8 mouse cellular contexts compared by ENCODE assay signal in the genomic region with DNA sequence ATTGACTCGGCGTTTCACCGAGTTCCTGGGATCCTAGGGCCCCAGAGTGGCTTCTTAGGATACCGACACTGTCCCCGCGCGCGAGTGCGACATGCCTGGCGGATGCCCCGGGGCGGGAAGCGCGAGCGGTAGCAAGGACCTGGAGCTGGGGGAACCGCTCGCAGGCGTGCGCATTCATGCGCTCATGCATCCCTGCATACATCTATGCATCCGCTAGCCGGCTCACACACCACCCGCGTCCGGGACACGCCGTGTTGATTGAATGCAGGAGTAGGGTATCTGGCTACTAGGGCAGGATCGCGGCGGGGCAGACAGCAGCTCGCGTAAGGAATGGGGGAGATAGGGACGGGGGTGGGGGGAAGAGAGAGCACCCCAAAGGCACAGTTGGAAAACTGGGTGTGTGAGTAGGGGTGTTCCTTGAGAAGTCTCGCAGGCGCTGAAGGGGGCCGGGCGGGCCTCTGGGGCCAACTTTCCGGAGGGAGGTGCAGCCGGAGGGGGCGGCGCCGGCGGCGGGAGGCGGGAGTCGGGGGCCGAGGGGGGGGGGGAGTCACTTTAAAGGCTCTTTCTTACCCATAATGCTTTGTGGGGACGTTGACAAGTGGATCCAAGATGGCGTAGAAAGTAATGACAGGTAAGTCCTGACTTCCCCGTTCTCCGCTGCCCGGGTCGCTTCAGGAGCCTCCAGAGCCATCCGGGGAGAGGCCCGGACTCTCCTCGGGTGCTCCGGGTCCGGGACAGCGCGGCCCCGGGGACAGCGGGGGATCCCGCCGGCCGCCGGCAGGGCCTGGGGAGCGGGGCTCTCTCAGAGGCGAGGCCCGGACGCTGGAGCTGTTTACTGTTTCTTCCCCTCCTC. TPM values are rescaled to one million over a fixed set of nuclear protein-coding genes. Genes with fewer than 3 reads are reported as not detected.
DNase-seq lines count a peak whose midpoint lies in the region; ATAC-seq and TF ChIP-seq lines count a peak whose summit lies in the region.

Gene Helz (plus strand): TSS at position 580 of the 853 bp plus-strand sequence.

- peak within 1 kb of the TSS; percentile 96 for H3K9ac ChIP-seq in hindbrain, embryonic 13.5 days

- peak; percentile 89 for ATAC-seq in hindbrain, embryonic 13.5 days (ENCODE audit: low FRiP score)
- peak; percentile 78 for ATAC-seq in megakaryocyte, adult 5-6 weeks (ENCODE audit: poor library complexity, severe bottlenecking)

- intact Hi-C loops in left cerebral cortex, adult 2 months (cut with DNase I) = no loop called here

- H3K27ac ChIP-seq in hindbrain, embryonic 13.5 days = peak within 1 kb of the TSS; percentile 84
- peak within 1 kb of the TSS; percentile 81 for H3K27ac ChIP-seq in left cerebral cortex, adult 2 months

- peaks cover 4% of the 10 kb centered on the region; the same call in 1 of the 2 replicates for H3K27me3 ChIP-seq in hindbrain, embryonic 13.5 days

- no peak for TF ChIP-seq CTCF in left cerebral cortex, adult 2 months (IDR thresholded peaks at IDR 0.05)

- under 1% methylated on average over 60 of the region's 70 CpGs for WGBS in hindbrain, embryonic 13.5 days

- no peaks in the 10 kb centered on the region for H3K9me3 ChIP-seq in hindbrain, embryonic 13.5 days

- H3K4me2 ChIP-seq in hindbrain, embryonic 13.5 days = peak within 1 kb of the TSS; percentile 100

- H3K4me3 ChIP-seq in hindbrain, embryonic 13.5 days = peak within 1 kb of the TSS; percentile 98
- peak within 1 kb of the TSS; percentile 84 for H3K4me3 ChIP-seq in left cerebral cortex, adult 2 months

- peaks cover 20% of the 10 kb centered on the region for H3K36me3 ChIP-seq in hindbrain, embryonic 13.5 days

- DNase-seq in ZHBTc4 (ENCODE audit: low read depth, low spot score) = peak; percentile 91
- peak; percentile 63 to 68 for DNase-seq in cerebellum, postnatal 14 days
- peak; percentile 13 to 42 for DNase-seq in frontal cortex, postnatal 14 days (ENCODE audit: low spot score in 2 of 2)
- DNase-seq in left cerebral cortex, adult 2 months (ENCODE audit: extremely low spot score in 1 of 2, low spot score in 2 of 2) = peak; percentile 59 to 63
- peak; percentile 52 for DNase-seq in right cerebral cortex, adult 18-20 months
- DNase-seq in urinary bladder, postnatal 14 days (ENCODE audit: low spot score) = peak; percentile 73

- H3K4me1 ChIP-seq in hindbrain, embryonic 13.5 days (replicated peaks) = peaks cover 21% of the 10 kb centered on the region

RNA-seq across cellular contexts. Expression of gene Helz, which starts in this region (rescaled TPM):
- 16.2 and 17.7 TPM in 2 replicates for polyA plus RNA-seq in hindbrain, embryonic 13.5 days (2015; fragmentation: Nextera tagmentation; extraction: Ambion mirVana)
- 10 to 100 TPM; 52.2 to 53.3 TPM for total RNA-seq in left cerebral cortex, adult 2 months (2021)
- total RNA-seq in megakaryocyte, adult 5-6 weeks (2015) = 16.7 and 24.6 TPM in 2 replicates
- 16.3 and 19.3 TPM in 2 replicates for total RNA-seq in megakaryocyte, adult 5-6 weeks (2017)

Comparison
In these comparisons a context has a peak if more than half of its experiments do, and no peak if none do; other contexts are left out.
1. Peak in every context shown above with its lines: DNase-seq, ATAC-seq, H3K4me3 ChIP-seq and H3K27ac ChIP-seq.
2. DNase-seq: peak in every context shown above with its lines; median percentile 91 in ZHBTc4; 73 in urinary bladder, postnatal 14 days; 66 in cerebellum, postnatal 14 days; 61 in left cerebral cortex, adult 2 months; 52 in right cerebral cortex, adult 18-20 months; 28 in frontal cortex, postnatal 14 days.